Mouse (Mus musculus) hematopoietic multipotent progenitor cell, adult 10-12 weeks (in vitro differentiated cells): ENCODE measurements around the gene Ccdc141. TPM values are rescaled to one million over a fixed set of nuclear protein-coding genes. Genes with fewer than 3 reads are reported as not detected.

Experiments used
- polyA plus RNA-seq: library from polyadenylated mRNA; stranded (reverse); fragments of >175 nt; gene quantifications from 2 replicates; pipeline ENCODE4 v1.2.3, GENCODE M21; 2012; ENCODE audit warnings: low replicate concordance

Ccdc141 gene
- polyA plus RNA-seq, result 0.02 TPM in 1 of 2 replicates, not detected in the other

DNA sequence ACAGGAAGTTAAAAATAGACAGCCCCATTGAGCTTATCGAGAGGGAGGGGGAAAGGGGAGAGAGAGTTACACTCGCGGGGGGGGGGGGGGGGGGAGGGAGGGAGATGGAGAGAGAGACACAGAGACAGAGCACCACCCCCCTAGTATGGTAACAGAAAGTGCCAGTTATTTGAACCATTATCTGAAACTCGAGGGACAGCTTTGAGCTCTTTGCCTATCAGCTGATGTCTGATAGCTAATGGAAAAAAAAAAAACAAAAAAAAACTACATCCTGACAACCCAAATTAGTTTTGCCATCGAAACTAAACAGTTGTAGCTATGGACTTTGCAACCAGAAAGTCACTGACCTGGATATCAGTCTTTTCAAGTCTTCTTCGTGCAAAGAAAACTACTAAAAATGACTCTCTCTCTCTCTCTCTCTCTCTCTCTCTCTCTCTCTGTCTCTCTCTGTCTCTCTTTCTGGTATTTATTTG lies at the start of gene Ccdc141:
TSS of gene Ccdc141 (minus strand) at position 4 of the 473 bp plus-strand sequence.

DNA sequence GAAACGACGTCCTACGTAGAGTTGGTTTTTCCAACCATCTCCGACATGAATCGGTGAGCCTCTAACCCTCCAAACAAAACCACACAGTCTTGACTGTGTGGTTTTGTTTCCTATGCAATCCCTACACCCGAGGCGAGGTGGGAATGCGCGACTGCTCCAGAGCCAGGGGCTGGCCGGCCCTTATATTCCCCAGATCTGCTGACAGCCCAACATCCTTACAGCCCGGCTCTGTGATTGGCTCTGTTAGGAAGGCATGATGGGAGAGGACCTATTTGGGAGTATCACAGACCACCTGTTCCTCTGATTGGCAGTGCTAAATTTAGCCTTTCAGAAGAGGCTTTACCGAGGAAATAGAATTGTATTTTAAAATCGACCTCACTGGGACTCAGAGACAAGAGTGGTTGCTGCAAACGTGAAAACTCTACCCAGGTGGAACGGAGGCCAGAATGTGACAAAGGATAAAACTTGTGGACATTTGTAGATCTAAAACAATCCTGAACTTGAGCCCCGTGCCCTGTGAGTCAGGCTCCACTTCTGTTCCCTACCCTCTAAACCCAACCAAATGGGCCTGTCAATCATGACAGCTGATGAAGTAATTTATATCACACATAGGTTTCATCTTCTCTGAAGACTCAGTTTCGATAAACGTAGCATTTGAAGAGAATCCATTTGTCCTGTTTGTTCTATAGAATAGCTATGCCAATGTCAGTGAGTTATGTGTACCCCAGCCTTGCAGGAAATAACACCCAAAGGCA lies 187.9 kb downstream of the Ccdc141 start, which contains the start of gene Ttn:
TSS of gene Ttn (minus strand) at position 157 of the 755 bp plus-strand sequence.

Other genes with a start within 250 kb of the Ccdc141 start
- gene Ttn, start 188.1 kb downstream of the Ccdc141 start, polyA plus RNA-seq, result 0.01 and 0.10 TPM in 2 replicates
- 0.14 and 0.16 TPM in 2 replicates for gene Sestd1, start 110.0 kb upstream of the Ccdc141 start, polyA plus RNA-seq